Mouse (Mus musculus): ENCODE data around the gene Ribc1. TPM values are rescaled to one million over a fixed set of nuclear protein-coding genes. Genes with fewer than 3 reads are reported as not detected.
A peak's percentile ranks its signal among the peaks of the same experiment; 100 is the strongest.

Ribc1 gene
- 1.0 and 1.1 TPM in 2 replicates for polyA plus RNA-seq (2014; fragmentation: Nextera tagmentation; extraction: Ambion mirVana)

GRCm38 (mm10) chrX:152016151-152017145 is at the start of gene Ribc1, which contains the start of gene Smc1a:
TSS of gene Ribc1 (minus strand) at chrX:152016295.
TSS of gene Smc1a (plus strand) at chrX:152016428.
- peak within 1 kb of the TSS; percentile 48 for H3K4me2 ChIP-seq (ENCODE audit: low read depth, low read length)
- no peaks in the 10 kb centered on the region for H3K36me3 ChIP-seq (ENCODE audit: control insufficient read depth, insufficient read depth, low read length)
- 11% methylated on average over 63 of the region's 64 CpGs for WGBS
- peak within 1 kb of the TSS; percentile 52 for H3K9ac ChIP-seq (replicated peaks; ENCODE audit: low read depth, low read length)
- H3K9me3 ChIP-seq (ENCODE audit: control insufficient read depth, low read length): no peaks in the 10 kb centered on the region
- H3K27ac ChIP-seq (ENCODE audit: low read depth, low read length): peak within 1 kb of the TSS; percentile 80
- H3K4me1 ChIP-seq (ENCODE audit: control insufficient read depth, insufficient read depth, low read length): 0 out of 2 replicates have a peak, but pooled peaks cover 4% of the 10 kb centered on the region
- ATAC-seq (ENCODE audit: low read depth): peak; percentile 99
- peak within 1 kb of the TSS; percentile 47 for H3K4me3 ChIP-seq (ENCODE audit: low read depth, low read length)
- H3K27me3 ChIP-seq (ENCODE audit: control insufficient read depth, insufficient read depth, low read length): peaks cover 5% of the 10 kb centered on the region; the same call in 1 of the 2 replicates

- no peak for ATAC-seq (ENCODE audit: low read depth)
- Histone ChIP-seq H3K36me3 (ENCODE audit: control insufficient read depth, insufficient read depth, low read length) (no peaks in the 10 kb centered on the region), H3K27ac (ENCODE audit: low read depth, low read length) (no peak overlapping the region), H3K9me3 (ENCODE audit: control insufficient read depth, low read length) (no peaks in the 10 kb centered on the region), H3K27me3 (ENCODE audit: control insufficient read depth, insufficient read depth, low read length) (peaks cover 6% of the 10 kb centered on the region), H3K4me3 (ENCODE audit: low read depth, low read length) (no peak overlapping the region), H3K9ac (replicated peaks; ENCODE audit: low read depth, low read length) (no peak overlapping the region), H3K4me1 (ENCODE audit: control insufficient read depth, insufficient read depth, low read length) (no peaks in the 10 kb centered on the region), H3K4me2 (ENCODE audit: low read depth, low read length) (no peak overlapping the region)
- 74% methylated on average over 2 of the region's 2 CpGs for WGBS
These were observed 49.6 kb upstream of the Ribc1 start for GRCm38 (mm10) chrX:152065674-152066073.

GRCm38 (mm10) chrX:152054094-152054493 is 38.0 kb upstream of the Ribc1 start:
- Histone ChIP-seq H3K27ac (ENCODE audit: low read depth, low read length) (no peak overlapping the region), H3K4me2 (ENCODE audit: low read depth, low read length) (no peak overlapping the region), H3K4me3 (ENCODE audit: low read depth, low read length) (no peak overlapping the region), H3K36me3 (ENCODE audit: control insufficient read depth, insufficient read depth, low read length) (peaks cover 3% of the 10 kb centered on the region; the same call in 1 of the 2 replicates), H3K27me3 (ENCODE audit: control insufficient read depth, insufficient read depth, low read length) (0 out of 2 replicates have a peak, but pooled peaks cover 2% of the 10 kb centered on the region), H3K4me1 (ENCODE audit: control insufficient read depth, insufficient read depth, low read length) (no peaks in the 10 kb centered on the region), H3K9me3 (ENCODE audit: control insufficient read depth, low read length) (no peaks in the 10 kb centered on the region), H3K9ac (replicated peaks; ENCODE audit: low read depth, low read length) (no peak overlapping the region)
- ATAC-seq (ENCODE audit: low read depth): no peak
- 74% methylated on average over 1 of the region's 1 CpGs for WGBS

- Histone ChIP-seq H3K9ac (replicated peaks; ENCODE audit: low read depth, low read length) (no peak overlapping the region), H3K4me2 (ENCODE audit: low read depth, low read length) (no peak overlapping the region), H3K4me3 (ENCODE audit: low read depth, low read length) (no peak overlapping the region), H3K4me1 (ENCODE audit: control insufficient read depth, insufficient read depth, low read length) (no peaks in the 10 kb centered on the region), H3K27ac (ENCODE audit: low read depth, low read length) (no peak overlapping the region), H3K9me3 (ENCODE audit: control insufficient read depth, low read length) (no peaks in the 10 kb centered on the region), H3K36me3 (ENCODE audit: control insufficient read depth, insufficient read depth, low read length) (peaks cover 3% of the 10 kb centered on the region; the same call in 1 of the 2 replicates), H3K27me3 (ENCODE audit: control insufficient read depth, insufficient read depth, low read length) (peaks cover 5% of the 10 kb centered on the region; the same call in 1 of the 2 replicates)
- WGBS: 75% methylated on average over 3 of the region's 3 CpGs
- ATAC-seq (ENCODE audit: low read depth): no peak
These were observed 36.5 kb upstream of the Ribc1 start for GRCm38 (mm10) chrX:152052546-152052945.

- H3K27me3 ChIP-seq (ENCODE audit: control insufficient read depth, insufficient read depth, low read length): peaks cover 13% of the 10 kb centered on the region
- H3K36me3 ChIP-seq (ENCODE audit: control insufficient read depth, insufficient read depth, low read length): peaks cover 3% of the 10 kb centered on the region; the same call in 1 of the 2 replicates
- H3K4me3 ChIP-seq (ENCODE audit: low read depth, low read length): no peak overlapping the region
- H3K4me2 ChIP-seq (ENCODE audit: low read depth, low read length): no peak overlapping the region
- ATAC-seq (ENCODE audit: low read depth): no peak
- H3K9ac ChIP-seq (replicated peaks; ENCODE audit: low read depth, low read length): no peak overlapping the region
- no peaks in the 10 kb centered on the region for H3K4me1 ChIP-seq (ENCODE audit: control insufficient read depth, insufficient read depth, low read length)
- H3K9me3 ChIP-seq (ENCODE audit: control insufficient read depth, low read length): no peaks in the 10 kb centered on the region
- H3K27ac ChIP-seq (ENCODE audit: low read depth, low read length): no peak overlapping the region
These were observed 31.1 kb upstream of the Ribc1 start for GRCm38 (mm10) chrX:152047230-152047629.

- Histone ChIP-seq H3K9me3 (ENCODE audit: control insufficient read depth, low read length) (no peaks in the 10 kb centered on the region), H3K27ac (ENCODE audit: low read depth, low read length) (no peak overlapping the region), H3K9ac (replicated peaks; ENCODE audit: low read depth, low read length) (no peak overlapping the region), H3K4me2 (ENCODE audit: low read depth, low read length) (no peak overlapping the region), H3K27me3 (ENCODE audit: control insufficient read depth, insufficient read depth, low read length) (peaks cover 2% of the 10 kb centered on the region; the same call in 1 of the 2 replicates), H3K36me3 (ENCODE audit: control insufficient read depth, insufficient read depth, low read length) (peaks cover 3% of the 10 kb centered on the region; the same call in 1 of the 2 replicates), H3K4me1 (ENCODE audit: control insufficient read depth, insufficient read depth, low read length) (no peaks in the 10 kb centered on the region), H3K4me3 (ENCODE audit: low read depth, low read length) (no peak overlapping the region)
- ATAC-seq (ENCODE audit: low read depth): no peak
These were observed 23.8 kb upstream of the Ribc1 start for GRCm38 (mm10) chrX:152039865-152040264.

GRCm38 (mm10) chrX:152019294-152019693 is 3.2 kb upstream of the Ribc1 start:
- no peaks in the 10 kb centered on the region for H3K9me3 ChIP-seq (ENCODE audit: control insufficient read depth, low read length)
- H3K36me3 ChIP-seq (ENCODE audit: control insufficient read depth, insufficient read depth, low read length): no peaks in the 10 kb centered on the region
- whole genome bisulfite sequencing: 89% methylated on average over 2 of the region's 2 CpGs
- ATAC-seq (ENCODE audit: low read depth): no peak
- 0 out of 2 replicates have a peak, but pooled peaks cover 4% of the 10 kb centered on the region for H3K4me1 ChIP-seq (ENCODE audit: control insufficient read depth, insufficient read depth, low read length)
- no peak overlapping the region for H3K9ac ChIP-seq (replicated peaks; ENCODE audit: low read depth, low read length)
- peaks cover 5% of the 10 kb centered on the region; the same call in 1 of the 2 replicates for H3K27me3 ChIP-seq (ENCODE audit: control insufficient read depth, insufficient read depth, low read length)
- no peak overlapping the region for H3K27ac ChIP-seq (ENCODE audit: low read depth, low read length)
- no peak overlapping the region for H3K4me2 ChIP-seq (ENCODE audit: low read depth, low read length)
- H3K4me3 ChIP-seq (ENCODE audit: low read depth, low read length): no peak overlapping the region

GRCm38 (mm10) chrX:152017186-152017585 is 1.1 kb upstream of the Ribc1 start:
- no peaks in the 10 kb centered on the region for H3K36me3 ChIP-seq (ENCODE audit: control insufficient read depth, insufficient read depth, low read length)
- peak overlapping the region; percentile 52; the same call in 1 of the 2 replicates for H3K9ac ChIP-seq (replicated peaks; ENCODE audit: low read depth, low read length)
- H3K4me3 ChIP-seq (ENCODE audit: low read depth, low read length): peak overlapping the region; percentile 47
- H3K27ac ChIP-seq (ENCODE audit: low read depth, low read length): no peak overlapping the region
- peaks cover 5% of the 10 kb centered on the region; the same call in 1 of the 2 replicates for H3K27me3 ChIP-seq (ENCODE audit: control insufficient read depth, insufficient read depth, low read length)
- peak overlapping the region; percentile 47 for H3K4me2 ChIP-seq (ENCODE audit: low read depth, low read length)
- 0 out of 2 replicates have a peak, but pooled peaks cover 4% of the 10 kb centered on the region for H3K4me1 ChIP-seq (ENCODE audit: control insufficient read depth, insufficient read depth, low read length)
- WGBS: 18% methylated on average over 14 of the region's 14 CpGs
- no peak for ATAC-seq (ENCODE audit: low read depth)
- H3K9me3 ChIP-seq (ENCODE audit: control insufficient read depth, low read length): no peaks in the 10 kb centered on the region

All from neural tube, embryonic 14.5 days (tissue).